Mouse (Mus musculus): ENCODE results near the gene Ppox.

Gene Ppox

DNA sequence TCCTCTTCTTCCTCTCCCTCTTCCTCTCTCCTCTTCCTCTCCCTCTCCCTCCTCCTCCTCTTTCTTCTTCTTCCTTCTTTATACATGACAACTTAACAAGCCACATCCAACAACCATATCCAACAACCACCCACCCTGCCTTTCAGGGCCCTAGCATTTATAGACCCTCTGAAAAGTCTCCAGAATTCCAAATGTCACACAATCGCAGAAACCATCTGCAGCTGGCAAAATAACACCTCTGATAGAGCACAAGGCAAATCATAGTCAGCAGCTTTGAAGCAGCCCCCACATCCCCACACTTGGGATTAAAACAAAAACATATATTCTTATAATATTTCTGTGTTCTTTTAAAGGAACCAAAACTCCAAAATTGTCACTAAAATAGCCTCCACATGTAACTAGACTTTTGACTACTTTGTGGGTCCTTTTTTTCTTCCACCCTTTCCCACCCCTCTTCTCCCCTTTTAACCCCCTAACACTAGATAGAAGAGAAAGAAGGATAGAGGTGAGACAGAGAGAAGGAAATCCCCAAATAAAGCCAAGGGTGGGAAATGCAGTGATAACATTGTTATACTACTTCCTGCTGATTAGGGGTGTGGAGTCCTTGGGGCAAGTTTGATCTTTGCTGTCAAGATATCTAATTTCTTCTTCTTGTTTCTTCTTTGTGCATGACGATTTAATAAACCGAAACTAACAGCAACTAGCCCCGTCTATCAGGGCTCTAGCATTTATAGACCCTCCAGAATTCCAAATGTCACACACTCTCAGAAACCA, 14.8 kb downstream of the Ppox start:
- WGBS: 55% methylated on average over 4 of the region's 4 CpGs

DNA sequence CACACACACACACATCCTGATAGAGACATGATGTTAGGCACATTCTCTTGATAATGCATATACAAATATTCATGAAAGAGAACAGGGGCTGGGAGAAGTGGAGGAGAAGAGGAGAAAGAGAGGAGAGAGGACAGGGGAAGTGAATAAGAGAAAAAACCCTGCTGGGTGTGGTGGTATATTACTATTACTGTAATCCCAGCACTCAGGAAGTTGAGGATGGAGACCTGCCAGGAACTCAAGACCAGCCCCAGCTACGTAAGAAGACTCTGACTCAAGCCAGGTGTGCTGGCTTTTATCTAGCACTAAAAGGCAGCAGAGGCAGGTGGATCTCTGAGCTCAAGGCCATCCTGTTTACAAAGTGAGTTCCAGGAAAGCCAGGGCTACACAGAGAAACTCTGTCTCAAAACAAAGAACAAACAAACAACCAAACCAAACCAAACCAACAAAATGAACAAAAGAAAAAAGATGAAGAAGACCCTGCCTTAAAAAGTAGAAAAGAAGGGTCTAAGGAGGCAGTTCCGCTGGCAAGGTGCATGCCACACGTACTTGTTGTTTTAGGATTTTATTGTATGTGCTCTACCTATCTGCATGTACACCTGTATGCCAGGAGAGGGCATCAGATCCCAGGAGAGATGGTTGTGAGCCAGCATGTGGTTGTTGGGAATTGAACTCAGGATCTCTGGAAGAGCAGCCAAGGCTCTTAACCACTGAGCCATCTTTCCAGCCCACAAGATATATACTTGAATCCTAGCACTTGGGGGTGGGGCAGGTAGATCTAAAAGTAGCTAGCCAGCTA, 17.1 kb downstream of the Ppox start:
- WGBS: 66% methylated on average over 3 of the region's 3 CpGs

DNA sequence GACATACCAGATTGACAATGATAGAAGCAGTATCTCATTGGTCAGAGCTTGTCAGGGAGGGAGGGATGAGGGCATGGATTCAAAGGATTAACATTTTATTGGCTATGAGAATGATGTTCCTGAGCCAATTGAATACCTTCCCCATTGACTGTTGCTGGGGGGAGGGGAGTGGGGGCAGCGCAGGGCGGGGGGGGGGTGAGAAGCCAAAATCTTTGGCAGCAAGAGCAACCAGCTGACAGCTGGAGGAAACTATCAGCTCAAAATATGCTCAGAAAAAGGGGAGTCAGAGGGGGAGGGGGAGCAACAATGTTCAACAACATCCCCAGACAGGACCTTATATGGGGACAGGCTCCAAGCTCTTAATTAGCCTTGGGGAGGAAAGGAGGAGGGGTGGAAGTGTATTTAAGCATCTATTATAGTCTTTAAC, 17.8 kb downstream of the Ppox start:
- WGBS: 0% methylated on average over 2 of the region's 2 CpGs

DNA sequence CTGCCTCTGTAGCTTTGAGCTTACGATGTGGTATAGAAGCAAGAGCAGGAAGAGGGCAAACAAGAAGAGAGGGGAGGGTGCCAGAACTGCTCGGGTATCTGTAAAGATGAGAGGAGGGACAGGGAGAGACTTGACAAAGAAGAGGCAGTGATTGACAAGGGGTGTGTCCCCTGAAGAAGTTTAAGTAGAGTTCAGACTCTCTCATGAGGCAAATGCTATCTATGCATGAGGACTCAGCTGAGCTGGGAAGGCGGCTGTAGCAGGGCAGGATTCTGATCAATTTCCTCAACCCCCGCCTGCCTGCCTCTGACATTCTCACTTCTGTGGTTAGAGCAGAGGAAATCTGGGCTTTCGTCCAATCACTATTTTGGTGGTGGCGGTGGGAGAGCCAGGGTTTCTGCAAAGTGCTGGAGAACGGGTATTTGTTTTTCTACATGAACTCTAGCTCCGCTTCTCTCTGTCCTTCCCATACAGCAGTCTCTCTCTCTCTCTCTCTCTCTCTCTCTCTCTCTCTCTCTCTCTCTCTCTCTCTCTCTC, 18.3 kb downstream of the Ppox start:
- 2% methylated on average over 8 of the region's 8 CpGs for WGBS

DNA sequence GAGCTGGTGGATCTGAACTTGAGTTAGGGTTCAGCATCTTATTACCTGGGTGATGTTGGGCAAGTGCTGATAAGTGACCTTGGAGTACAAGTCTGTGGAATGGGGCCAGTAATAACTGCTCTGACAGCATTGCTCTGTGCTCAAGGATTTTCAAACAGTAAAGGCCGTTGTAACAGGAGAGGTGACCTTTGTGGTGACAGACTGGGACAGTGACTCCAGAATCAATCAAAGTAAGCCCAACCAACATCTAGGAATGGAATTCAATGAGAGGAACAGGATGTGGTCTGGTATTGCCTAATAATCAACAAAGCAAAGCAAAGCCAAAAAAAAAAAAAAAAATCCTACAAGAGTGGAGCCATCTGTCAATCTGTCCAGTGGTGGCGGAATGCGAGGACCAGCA, 20.7 kb downstream of the Ppox start:
- WGBS: 81% methylated on average over 3 of the region's 3 CpGs

DNA sequence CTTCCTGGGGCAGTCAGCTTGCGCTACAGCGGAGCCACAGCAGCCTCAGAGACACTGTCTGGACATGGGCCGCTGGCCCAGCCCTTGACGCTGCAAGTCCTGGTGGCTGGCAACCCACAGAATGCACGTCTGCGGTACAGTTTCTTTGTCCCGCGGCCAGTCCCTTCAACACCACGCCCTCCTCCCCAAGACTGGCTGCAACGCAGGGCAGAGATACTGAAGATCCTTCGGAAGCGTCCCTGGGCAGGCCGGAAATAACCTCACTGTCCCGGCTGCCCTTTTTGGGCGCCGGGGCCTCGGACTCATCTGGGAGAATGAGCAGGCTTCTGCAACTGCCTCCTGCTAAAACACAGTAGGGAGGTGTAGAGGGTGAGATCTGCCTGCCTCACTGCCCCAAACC, 22.1 kb downstream of the Ppox start:
- 88% methylated on average over 17 of the region's 17 CpGs for WGBS

DNA sequence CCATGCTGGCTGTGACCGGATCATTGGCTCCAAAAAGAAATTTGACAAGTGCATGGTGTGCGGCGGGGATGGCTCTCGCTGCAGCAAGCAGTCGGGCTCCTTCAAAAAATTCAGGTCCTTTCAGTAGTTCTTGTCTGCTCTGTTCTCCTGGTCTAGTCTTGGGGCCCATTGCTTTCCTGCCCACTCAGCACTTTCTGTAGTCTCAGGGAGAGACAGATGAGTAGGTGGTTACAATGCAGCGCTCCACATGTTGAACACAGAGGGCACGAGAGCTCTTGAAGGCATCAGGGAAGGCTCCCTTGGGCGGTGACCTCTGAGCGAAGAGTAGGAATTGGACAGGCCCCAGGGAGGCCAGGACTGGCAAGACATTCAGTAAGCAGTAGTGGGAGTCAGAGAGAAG, 23.2 kb downstream of the Ppox start:
- 79% methylated on average over 9 of the region's 9 CpGs for WGBS

DNA sequence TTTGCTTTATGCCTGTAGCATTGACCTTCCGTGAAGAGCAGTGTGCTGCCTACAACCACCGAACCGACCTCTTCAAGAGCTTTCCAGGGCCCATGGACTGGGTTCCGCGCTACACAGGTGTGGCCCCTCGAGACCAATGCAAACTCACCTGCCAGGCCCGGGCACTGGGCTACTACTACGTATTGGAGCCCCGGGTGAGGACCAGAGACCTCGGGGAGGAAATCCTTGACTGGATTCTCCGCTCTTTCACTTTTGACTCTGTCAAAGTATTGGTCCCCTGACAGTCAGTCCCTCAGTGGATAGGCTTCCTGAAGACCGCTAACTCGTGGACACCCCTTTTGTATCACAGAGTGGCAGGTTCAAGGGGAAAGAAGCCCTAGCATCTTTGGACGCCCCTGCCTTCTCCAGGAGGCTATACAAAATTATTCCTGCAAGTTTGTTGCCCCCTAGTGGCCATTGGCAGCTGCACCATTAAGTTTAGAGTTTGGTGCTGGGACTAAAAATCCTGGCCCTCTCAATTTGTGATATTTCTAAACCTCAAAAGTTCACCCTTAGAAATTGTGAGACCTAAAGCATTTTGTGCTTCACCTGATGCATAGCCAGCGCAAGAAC, 23.9 kb downstream of the Ppox start:
- 64% methylated on average over 15 of the region's 15 CpGs for WGBS

DNA sequence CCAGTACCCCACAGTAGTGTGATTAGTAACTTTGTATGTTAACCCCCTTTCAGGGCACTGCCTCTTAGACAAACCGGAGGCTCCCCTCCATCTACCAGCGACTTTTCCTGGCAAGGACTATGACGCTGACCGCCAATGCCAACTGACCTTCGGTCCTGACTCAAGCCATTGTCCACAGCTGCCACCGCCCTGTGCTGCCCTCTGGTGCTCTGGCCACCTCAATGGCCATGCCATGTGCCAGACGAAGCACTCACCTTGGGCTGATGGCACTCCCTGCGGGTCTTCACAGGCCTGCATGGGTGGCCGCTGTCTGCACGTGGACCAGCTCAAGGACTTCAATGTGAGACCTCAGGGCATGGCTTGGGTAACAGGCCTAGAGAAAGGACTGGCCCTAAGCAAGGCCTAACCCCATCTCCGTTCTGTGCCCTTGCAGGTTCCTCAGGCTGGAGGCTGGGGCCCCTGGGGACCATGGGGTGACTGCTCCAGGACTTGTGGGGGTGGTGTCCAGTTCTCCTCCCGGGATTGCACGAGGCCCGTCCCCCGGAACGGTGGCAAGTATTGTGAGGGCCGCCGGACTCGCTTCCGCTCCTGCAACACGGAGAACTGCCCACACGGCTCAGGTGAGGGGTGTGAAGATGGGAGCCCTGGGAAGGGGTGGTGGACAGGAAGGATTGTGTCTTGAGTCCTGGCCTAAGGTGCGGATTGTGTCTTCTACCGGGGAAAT, 24.7 kb downstream of the Ppox start:
- 88% methylated on average over 24 of the region's 24 CpGs for WGBS

DNA sequence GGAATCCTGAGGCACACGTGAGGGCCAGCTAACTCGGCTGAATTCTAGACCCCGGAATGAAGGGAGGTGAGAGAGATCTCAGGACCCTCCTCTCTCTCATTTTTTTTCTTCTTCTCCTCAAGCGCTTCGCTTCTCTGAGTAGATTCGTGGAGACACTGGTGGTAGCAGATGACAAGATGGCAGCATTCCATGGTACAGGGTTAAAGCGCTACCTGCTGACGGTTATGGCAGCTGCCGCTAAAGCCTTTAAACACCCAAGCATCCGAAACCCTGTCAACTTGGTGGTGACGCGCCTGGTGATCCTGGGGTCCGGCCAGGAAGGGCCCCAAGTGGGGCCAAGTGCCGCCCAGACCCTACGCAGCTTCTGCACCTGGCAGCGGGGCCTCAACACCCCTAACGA, 28.6 kb downstream of the Ppox start:
- WGBS: 64% methylated on average over 17 of the region's 17 CpGs

DNA sequence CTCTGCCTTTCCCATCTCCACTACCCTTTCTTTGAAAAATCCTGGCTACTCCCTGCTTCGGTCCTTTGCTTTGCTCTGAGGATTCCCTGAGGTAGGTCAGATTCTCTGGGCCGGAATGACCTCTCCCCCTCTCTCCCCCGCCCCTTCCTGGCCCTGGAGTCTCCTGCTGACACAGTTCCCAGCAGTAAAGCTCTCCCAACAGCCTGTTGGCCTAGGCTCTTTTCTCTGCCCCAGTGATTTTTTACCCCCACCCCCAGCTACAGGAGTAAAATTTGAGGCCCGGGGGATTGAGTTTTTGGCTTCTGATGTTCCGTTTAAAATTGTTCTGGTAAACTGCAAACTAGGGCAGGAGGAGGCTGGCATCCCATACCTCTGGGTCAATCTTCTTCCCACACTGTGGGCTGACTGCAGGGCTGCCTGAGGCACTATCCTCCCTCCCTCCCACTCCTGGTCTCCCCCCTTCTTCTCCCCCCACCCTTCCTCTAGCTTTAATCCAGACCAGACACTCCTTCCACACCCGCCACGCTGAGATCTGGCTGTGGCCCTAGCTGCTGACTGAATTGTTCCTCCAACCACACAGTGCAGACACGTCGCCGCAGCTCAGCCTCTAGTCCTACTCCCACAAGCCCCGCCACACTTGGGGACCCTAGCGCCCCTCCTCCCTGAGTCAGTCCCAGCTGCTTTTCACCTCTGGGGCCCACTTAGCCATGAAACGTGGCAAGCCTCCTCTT, 29.2 kb downstream of the Ppox start:
- WGBS: 18% methylated on average over 13 of the region's 13 CpGs

DNA sequence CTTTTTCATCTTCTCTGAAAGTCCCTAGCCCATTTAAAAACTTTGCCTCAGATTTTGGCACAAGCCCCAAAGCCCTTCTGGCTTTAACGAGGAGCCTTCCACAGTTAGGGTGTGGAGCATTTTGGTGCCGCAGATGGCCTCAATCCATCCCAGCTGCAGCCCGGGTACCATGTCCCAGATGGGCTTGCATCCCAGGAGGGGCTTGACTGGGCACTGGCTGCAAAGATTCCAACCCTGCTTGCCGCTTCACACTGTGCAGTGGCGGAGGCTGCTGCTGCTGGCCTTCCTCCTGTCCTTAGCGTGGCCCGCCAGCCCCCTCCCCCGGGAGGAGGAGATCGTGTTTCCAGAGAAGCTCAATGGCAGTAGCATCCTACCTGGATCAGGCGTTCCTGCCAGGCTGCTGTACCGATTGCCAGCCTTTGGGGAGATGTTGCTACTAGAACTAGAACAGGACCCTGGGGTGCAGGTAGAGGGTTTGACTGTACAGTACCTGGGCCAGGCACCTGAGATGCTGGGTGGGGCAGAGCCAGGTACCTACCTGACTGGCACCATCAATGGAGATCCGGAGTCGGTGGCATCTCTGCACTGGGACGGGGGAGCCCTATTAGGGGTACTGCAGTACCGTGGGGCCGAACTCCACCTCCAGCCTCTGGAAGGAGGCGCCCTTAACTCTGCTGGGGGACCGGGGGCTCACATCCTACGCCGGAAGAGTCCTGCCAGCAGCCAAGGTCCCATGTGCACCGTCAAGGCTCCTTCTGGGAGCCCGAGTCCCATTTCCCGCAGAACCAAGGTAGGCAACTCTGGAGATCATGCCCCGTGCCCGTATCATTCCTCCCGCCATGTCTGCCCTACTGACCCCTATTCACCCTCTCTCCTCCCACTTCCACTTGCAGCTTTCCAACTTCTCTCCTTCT, 30.0 kb downstream of the Ppox start, which contains the start of gene Ndufs2:
Gene Ndufs2, minus strand, starts transcription at position 709 of the 914 bp plus-strand sequence.
- WGBS: 21% methylated on average over 26 of the region's 26 CpGs

DNA sequence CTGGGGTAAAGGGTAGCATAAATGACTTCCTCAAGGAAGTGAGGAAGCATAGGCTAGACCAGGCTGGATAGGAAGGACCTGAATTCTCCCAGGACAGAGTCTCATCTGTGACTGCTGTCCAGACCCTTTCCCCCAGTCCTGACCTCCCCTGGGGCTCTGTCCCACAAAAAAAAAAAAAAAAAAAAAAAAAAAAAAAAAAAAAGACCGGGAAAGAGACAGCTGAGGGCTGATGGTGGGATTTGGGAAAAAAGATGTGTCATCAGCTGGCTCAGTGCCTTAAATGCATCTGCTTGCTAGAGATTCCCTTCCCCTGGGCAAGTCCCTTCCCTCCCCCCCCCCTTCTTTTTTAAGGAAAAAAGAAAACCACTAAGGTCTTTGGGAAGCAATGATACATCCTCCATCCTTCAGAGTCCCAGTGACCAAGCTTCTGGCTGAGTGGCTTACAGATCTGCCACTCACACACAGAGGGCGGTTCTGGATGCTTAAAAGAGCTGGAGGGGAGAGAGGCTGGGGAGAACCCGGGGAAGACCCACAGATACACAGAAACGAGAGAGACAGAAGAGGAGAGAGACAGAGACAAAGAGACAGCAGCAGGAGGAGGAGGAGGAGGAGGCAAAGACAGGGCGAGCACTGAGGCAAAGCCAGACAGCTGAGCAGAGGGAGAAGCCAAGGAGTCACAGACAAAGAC, 30.9 kb downstream of the Ppox start, which contains the start of gene Adamts4:
Gene Adamts4, plus strand, starts transcription at position 509 of the 688 bp plus-strand sequence.
- 0% methylated on average over 5 of the region's 5 CpGs for WGBS

DNA sequence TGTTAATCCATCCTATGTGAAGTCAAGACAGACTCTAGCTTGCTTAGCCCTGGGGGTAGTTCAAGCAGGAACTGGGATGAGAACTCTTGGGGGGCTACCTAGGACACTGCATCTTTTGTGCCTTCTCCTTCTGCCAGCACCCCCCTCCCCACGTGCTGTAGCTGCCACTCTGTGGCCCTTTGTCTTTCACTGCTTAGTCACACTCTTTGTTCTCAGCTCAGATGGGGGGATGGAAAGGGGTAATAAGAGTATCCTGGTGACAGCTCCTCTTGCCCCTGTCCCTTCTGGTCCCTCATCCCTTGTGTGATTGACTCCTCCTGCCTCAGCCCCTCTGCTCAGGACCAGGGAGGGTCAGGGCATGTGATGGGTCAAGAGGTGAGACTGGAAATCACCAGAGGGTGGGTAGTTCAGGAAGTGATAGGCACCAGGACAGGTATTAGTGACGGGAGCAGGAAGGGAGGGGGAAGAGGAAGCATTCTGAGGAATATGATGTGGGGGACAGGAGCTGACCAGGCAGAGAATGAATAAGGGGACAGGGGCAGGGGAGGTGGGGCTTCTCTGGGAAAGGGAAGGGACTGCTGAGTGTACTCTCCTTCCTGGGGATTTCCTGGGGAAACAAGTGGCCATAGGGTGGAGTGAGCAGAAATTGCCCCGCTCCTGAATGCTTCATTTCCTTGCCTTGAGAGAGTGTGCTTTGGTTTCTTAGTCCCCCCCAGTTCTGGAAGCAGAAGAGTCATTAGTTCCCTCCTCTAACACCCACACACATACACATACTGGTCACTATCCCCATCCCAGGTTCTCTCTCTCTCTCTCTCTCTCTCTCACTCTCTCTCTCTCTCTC, 32.4 kb downstream of the Ppox start:
- 43% methylated on average over 3 of the region's 3 CpGs for WGBS

DNA sequence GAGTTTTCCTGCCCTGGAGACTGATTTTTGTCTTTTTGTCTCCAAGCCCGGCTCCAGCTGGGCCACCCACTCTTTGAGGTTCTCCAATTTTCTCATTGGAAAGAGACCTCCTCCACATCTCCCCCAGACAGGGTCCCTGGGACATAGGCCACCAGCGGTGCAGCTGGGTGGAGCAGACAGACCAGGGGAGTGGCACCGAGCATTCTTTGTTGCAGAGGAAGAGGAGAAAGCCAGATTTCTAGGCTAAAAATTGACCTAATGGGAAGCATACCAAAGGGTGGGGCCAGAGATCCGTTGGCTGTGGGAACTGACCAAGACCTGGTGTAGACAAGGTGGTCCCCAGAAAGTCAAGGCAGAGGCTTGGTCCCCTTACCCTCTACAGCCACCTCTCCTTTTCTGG, 33.1 kb downstream of the Ppox start:
- 22% methylated on average over 4 of the region's 4 CpGs for WGBS

DNA sequence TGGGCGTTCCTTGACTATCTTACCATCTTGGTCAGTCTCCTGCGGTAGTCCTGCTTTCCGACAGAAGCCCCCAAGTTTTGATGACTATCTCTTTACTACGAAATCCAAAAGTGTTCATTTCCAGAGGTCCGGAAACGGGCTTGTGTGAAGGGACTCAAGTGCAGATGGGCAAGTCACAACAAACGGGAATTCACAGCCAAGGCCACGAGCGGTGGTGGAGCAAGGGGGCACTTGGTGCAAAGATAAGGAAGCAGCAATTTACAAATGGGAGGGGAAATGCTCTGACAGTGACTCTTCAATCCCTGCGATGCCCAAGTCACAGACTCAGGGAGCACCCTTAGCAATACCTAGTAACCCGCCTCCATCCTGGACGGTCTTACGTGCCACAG, 33.5 kb downstream of the Ppox start:
- 12% methylated on average over 13 of the region's 13 CpGs for WGBS

DNA sequence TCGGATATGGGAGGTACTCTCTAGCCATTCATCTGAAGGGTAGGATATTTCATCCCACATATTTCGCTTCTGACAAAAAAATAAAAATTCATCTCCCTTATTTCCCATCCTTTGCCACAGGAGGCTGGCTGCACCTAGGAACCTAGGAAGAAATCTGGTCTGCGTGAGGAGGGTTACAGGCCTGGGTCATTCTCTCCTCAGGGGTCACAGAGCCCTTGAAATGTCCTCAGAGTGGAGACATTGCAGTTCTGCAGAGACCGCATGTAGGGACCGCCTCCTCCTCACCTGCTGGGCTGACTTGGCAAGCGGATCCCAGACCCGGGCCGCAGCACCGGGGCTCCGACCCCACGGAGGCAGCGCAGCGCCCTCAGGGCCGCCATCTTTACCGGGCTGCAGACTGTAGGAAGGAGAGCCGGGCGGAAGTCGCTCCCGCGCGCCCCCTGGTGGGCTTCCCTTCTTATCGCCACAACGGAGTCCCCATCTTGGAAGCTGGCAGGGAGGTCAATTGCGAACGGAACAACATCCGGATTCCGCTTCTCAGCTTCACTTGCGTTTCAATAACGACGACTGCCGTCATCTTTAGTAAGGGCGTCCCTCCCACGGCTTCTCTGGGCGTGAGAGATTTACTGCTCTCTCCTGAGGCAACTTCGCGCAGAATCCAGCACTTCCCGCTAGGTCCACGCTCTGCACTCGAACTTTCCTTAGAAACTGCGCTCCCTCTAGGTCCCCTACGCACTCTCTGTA, 34.1 kb downstream of the Ppox start:
- under 1% methylated on average over 41 of the region's 41 CpGs for WGBS

DNA sequence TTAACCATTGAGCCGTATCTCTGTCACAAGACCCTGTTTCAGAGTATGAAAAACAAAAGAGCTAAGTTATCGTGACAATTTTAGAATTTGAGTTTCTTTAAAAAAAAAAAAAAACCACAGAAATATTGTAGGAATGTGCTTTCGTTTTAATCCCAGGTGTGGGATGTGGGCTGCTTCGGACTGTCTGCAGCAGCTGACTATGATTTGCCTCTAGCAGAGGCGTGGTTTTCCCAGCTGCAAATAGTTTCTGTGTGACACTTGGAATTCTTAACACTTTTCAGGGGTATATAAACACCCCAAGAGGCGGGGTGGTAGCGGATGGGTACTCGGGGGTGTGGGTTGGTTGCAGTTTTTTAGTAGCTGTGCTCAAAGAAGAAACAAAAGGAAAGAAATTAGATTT, 35.6 kb downstream of the Ppox start:
- 63% methylated on average over 8 of the region's 8 CpGs for WGBS
